Mouse (Mus musculus): ENCODE measurements around the gene Lrtm1. TPM values are rescaled to one million over a fixed set of nuclear protein-coding genes. Genes with fewer than 3 reads are reported as not detected.

The Lrtm1 gene
- polyA plus RNA-seq, 1 experiment from 2014 or later = not detected

DNA sequence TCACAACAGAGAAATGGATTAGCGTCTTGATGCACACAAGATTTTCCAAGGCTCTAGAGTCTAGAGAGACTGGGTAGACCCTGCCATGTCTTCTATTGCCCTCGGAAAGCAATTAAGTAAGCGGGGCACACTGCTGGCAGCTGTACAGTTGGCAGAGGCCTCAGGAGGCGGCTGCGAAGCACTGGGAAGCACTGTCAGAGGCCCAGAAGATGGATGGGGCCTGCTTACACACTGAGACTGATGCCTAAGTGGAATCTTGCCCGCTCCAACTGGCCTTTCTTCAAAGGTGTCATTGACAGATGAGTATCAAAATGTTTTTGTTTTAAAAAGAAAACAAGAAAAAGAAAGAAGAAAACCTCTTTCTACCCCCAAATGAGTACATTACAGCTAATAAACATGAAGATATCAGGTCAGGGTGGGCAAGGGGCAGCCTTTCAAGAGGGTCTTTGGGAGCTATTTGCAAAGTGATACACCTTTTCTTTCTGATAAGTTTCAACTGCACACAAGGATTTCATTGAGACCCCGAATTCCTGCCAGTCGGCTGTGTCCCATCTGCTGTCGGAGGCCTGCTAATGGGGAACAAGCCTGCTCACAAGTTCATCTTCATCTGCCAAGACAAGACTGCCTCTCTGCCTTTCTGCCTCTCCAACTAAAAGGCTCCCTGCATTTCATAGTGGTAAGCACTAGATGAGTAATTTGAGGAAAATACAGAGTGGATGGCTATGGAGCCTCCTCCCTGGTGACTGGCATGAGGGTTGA is 22.8 kb downstream of the Lrtm1 start:
- WGBS (ENCODE audit: insufficient replicate concordance) = 63% methylated on average over 9 of the region's 9 CpGs
- no peak overlapping the region for H3K27ac ChIP-seq
- H3K27me3 ChIP-seq (replicated peaks) = no peaks in the 10 kb centered on the region
- no peak overlapping the region for H3K9ac ChIP-seq
- H3K9me3 ChIP-seq (replicated peaks) = no peaks in the 10 kb centered on the region
- ATAC-seq = no peak
- no peaks in the 10 kb centered on the region for H3K36me3 ChIP-seq
- no peaks in the 10 kb centered on the region for H3K4me1 ChIP-seq
- H3K4me2 ChIP-seq = no peak overlapping the region
- H3K4me3 ChIP-seq = no peak overlapping the region

DNA sequence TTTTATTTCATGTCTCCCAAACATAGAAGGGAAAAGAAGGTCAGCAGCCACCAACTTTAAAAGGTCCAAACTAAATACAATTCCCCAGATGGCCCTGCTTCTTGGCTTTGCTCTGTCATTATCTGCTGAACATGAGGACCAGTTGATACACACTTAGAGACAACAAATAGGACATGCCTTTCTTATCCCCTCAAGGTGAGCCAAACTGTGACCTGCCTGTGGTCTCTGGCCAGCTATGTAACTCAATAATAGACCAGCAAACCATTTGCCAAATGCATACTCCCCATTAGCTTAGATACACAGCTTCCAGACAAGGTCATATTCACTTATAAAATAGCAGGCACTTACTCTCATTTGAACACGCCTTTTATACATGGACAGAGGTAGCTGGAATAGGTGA is 23.5 kb downstream of the Lrtm1 start:
- H3K4me1 ChIP-seq = no peaks in the 10 kb centered on the region
- H3K4me2 ChIP-seq = no peak overlapping the region
- H3K9ac ChIP-seq = no peak overlapping the region
- H3K36me3 ChIP-seq = no peaks in the 10 kb centered on the region
- WGBS (ENCODE audit: insufficient replicate concordance) = 54% methylated on average over 1 of the region's 1 CpGs
- ATAC-seq = no peak
- H3K9me3 ChIP-seq (replicated peaks) = no peaks in the 10 kb centered on the region
- H3K27ac ChIP-seq = no peak overlapping the region
- no peak overlapping the region for H3K4me3 ChIP-seq
- H3K27me3 ChIP-seq (replicated peaks) = no peaks in the 10 kb centered on the region

DNA sequence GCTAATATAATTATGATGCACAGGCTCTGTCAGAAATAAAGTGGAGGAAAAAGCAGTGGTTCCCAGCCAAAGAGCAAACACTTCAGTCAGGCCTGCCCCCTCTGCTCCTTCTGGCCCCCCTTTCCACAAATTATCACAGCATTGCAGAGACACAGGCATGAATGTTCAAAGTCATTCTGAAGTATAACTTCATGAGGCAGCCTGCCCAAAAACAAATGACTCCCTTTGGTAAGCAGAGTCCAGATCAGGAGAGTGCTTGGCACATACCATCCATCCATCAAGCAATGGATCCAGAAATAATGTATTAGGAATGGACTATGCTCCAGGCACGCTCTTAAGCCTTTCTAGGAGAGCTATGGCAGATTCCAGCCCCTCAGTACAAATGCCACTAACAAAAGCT is 24.3 kb downstream of the Lrtm1 start:
- H3K9ac ChIP-seq = no peak overlapping the region
- no peak overlapping the region for H3K4me2 ChIP-seq
- ATAC-seq = no peak
- no peaks in the 10 kb centered on the region for H3K9me3 ChIP-seq (replicated peaks)
- no peaks in the 10 kb centered on the region for H3K36me3 ChIP-seq
- H3K4me3 ChIP-seq = no peak overlapping the region
- WGBS (ENCODE audit: insufficient replicate concordance) = 60% methylated on average over 1 of the region's 1 CpGs
- H3K27ac ChIP-seq = no peak overlapping the region
- no peaks in the 10 kb centered on the region for H3K27me3 ChIP-seq (replicated peaks)
- H3K4me1 ChIP-seq = no peaks in the 10 kb centered on the region

DNA sequence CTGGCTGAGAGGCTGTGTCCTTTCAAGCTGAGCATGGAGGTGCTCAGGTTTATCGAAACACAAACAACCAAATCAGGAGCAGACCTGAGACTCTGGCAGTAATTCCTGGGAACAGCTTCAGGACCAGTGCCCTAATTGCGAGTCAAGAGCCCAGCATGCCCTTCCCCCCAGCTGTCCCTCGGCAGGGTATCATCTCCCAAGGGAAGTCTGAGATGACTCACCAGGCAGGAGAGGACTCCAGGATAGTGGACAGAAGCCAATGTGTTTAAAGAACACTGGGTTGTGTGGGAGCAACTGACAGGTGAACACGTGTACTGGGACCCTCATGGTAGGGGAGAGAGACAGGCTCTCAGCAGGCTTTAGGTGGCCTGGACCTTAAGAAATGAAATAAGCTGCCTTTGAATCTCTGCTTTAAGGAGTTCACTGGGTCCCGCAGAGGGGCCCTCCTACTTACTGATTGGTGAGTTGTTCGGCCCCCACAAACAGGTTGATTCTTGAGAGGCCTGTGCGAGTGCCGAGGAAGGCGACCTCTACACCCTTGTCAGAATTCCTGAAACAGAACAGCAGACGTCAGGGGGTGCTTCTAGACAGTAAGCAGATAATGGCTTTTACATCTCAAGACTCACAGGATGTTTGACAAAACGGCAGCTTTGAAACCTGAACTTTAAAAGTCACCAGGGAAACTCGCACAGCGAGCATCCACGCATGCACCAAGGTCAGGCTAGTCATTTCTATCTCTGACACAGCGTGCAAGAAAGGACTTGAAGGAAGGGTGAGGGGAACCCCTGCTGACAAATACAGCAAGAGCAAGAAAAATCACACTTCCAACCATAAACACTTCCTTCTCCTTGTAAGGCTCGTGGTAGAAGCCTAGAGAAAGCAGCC is 34.2 kb downstream of the Lrtm1 start:
- Histone ChIP-seq H3K27me3 (replicated peaks) (no peaks in the 10 kb centered on the region), H3K27ac (no peak overlapping the region), H3K4me1 (no peaks in the 10 kb centered on the region), H3K9ac (no peak overlapping the region), H3K9me3 (replicated peaks) (no peaks in the 10 kb centered on the region), H3K4me3 (no peak overlapping the region), H3K36me3 (no peaks in the 10 kb centered on the region), H3K4me2 (no peak overlapping the region)
- no peak for ATAC-seq
- 49% methylated on average over 16 of the region's 16 CpGs for WGBS (ENCODE audit: insufficient replicate concordance)

DNA sequence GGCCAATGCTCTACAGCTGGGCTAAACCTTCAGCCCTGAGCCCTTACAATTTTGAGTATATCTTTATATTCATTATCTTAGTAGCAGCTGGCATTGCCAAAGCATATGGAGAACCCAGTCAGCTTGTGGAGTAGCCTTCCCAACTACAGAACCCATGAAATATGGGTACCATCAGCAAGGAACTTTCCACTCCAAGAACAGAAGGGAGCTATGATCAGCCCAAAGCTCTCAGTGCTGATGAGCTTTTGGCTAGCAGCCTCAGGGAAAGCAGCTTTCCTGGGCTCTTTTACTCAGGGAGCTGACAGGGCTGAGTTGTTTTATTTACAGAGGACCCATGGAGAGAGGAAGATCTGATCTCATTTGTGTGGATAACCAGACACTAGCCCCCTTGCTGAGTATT is 42.7 kb downstream of the Lrtm1 start:
- Histone ChIP-seq H3K9me3 (replicated peaks) (no peaks in the 10 kb centered on the region), H3K27me3 (replicated peaks) (no peaks in the 10 kb centered on the region), H3K27ac (no peak overlapping the region), H3K36me3 (no peaks in the 10 kb centered on the region), H3K4me3 (no peak overlapping the region), H3K4me1 (no peaks in the 10 kb centered on the region), H3K4me2 (no peak overlapping the region), H3K9ac (no peak overlapping the region)
- no peak for ATAC-seq

DNA sequence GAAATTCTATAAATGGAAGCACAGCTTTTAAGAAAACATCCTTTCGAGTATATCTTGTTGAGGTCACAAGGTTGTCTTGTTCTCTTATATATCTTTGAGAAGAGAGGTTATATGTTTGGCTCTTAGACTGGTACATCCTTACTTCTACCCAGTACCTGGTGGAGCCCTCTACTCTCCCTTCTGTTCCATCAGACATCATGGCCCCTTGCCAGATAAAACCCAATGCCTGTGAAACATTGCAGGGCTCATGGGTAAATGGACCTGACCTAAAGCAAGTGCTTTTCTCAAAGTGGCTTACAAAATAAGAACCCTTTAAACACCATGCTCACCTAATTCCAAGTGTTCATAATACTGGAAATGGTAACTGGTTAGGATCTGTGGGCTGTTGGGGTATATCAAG is 43.5 kb downstream of the Lrtm1 start:
- no peak overlapping the region for H3K4me3 ChIP-seq
- H3K9me3 ChIP-seq (replicated peaks) = no peaks in the 10 kb centered on the region
- no peak overlapping the region for H3K27ac ChIP-seq
- H3K36me3 ChIP-seq = no peaks in the 10 kb centered on the region
- H3K9ac ChIP-seq = no peak overlapping the region
- H3K4me1 ChIP-seq = no peaks in the 10 kb centered on the region
- ATAC-seq = no peak
- WGBS (ENCODE audit: insufficient replicate concordance) = 62% methylated on average over 1 of the region's 1 CpGs
- no peak overlapping the region for H3K4me2 ChIP-seq
- no peaks in the 10 kb centered on the region for H3K27me3 ChIP-seq (replicated peaks)

DNA sequence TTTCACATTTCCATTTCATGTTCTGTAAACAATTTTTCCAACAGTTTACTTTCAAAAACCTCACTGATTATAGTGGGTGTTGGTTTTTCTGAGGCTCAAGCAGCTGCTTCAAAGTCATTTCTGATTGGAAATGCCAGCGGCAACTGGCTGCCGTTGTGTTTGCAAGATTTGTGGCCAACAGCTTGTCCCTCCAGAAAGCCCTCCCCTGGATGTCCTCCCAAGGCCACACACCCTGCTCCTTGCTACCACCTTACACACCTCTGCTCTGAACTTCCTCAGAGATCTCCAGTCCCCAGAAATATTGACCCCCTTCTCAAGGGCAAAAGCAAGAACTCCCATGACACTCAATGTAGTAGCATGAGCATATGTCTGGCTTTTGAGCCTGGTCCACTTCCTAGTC is 44.7 kb downstream of the Lrtm1 start:
- 83% methylated on average over 2 of the region's 2 CpGs for WGBS (ENCODE audit: insufficient replicate concordance)
- Histone ChIP-seq H3K27me3 (replicated peaks) (no peaks in the 10 kb centered on the region), H3K4me1 (no peaks in the 10 kb centered on the region), H3K9me3 (replicated peaks) (no peaks in the 10 kb centered on the region), H3K4me3 (no peak overlapping the region), H3K27ac (no peak overlapping the region), H3K9ac (no peak overlapping the region), H3K4me2 (no peak overlapping the region), H3K36me3 (no peaks in the 10 kb centered on the region)
- ATAC-seq = no peak

DNA sequence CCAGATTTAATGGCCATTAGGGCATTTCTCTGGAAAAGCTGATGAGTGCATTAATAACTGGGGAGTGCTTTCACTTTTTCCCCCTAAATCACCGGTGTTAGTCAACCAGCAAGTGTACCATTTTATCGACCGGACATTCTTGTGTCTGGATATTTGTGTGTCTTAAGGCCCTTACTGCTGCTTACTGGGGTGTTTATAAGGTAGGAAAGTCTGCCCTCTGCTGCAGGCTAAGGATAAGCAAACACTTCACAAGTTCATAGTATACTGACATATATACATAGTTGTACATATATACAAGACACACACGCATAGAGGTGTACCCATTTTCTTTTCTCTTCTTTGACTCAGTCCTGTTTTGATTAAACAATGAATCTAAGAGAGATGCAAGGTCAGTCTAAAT is 55.7 kb downstream of the Lrtm1 start:
- Histone ChIP-seq H3K4me1 (no peaks in the 10 kb centered on the region), H3K9ac (no peak overlapping the region), H3K27ac (no peak overlapping the region), H3K4me3 (no peak overlapping the region), H3K27me3 (replicated peaks) (no peaks in the 10 kb centered on the region), H3K36me3 (no peaks in the 10 kb centered on the region), H3K9me3 (replicated peaks) (no peaks in the 10 kb centered on the region), H3K4me2 (no peak overlapping the region)
- ATAC-seq = no peak
- 79% methylated on average over 4 of the region's 4 CpGs for WGBS (ENCODE audit: insufficient replicate concordance)

DNA sequence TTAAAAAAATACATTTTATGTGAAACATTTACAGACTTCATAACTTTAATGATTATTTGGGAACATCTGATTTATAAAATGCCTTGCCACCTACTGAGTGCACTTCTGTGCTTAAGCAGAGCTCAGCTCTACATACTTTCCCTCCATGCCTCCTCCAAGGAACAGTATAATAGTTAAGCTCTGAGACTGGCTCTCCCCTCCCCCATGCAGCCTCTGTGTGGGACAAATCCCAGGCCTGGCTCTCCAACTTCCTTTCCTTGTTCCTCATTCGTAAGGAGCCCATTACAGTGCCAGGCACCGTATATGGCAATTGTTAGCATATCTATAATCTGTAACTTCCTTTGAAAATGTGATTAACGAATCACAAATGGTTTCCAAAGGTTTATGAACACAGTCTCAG is 59.4 kb downstream of the Lrtm1 start:
- Histone ChIP-seq H3K4me3 (no peak overlapping the region), H3K36me3 (no peaks in the 10 kb centered on the region), H3K9me3 (replicated peaks) (no peaks in the 10 kb centered on the region), H3K4me1 (no peaks in the 10 kb centered on the region), H3K9ac (no peak overlapping the region), H3K4me2 (no peak overlapping the region), H3K27ac (no peak overlapping the region), H3K27me3 (replicated peaks) (no peaks in the 10 kb centered on the region)
- 38% methylated on average over 3 of the region's 3 CpGs for WGBS (ENCODE audit: insufficient replicate concordance)
- no peak for ATAC-seq

DNA sequence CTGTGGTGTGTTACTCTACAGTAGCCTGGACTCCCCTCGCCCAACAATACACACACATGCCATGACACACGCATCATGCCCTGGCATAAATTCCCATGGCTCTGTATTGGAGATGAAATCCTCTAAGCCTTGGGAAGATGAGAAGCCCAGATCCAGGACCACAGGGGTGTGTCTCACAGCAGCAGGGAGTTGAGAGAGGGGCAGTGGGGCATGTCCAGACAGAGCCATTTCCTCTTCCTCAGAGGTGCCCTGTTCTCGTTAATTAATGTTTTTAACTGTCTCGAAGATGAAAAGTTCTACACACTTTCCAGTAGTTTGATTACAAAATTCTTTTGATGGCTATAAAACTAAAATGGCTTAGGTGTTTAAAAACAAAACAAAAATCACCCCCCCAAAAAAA is 62.2 kb downstream of the Lrtm1 start:
- ATAC-seq = no peak

DNA sequence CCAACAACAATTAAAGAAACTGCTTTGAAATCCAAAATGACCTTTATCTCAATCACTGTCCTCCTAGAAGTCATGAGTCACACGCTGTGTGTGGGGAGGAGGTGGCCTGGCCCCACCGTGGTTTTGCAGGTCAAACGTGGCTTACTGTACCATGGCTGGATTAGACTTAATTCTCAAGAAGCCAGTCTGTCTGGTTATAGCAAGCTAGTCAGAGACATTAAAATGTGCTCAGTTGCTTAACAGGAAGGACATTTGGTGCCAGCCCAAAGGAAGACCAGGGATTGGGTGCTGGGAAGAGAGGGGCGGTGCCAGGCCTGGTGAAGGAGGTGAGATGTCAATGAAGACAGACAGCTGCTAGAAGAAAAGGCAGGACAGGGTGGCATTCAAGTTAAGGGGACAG is 62.6 kb downstream of the Lrtm1 start:
- H3K4me2 ChIP-seq = no peak overlapping the region
- 47% methylated on average over 4 of the region's 4 CpGs for WGBS (ENCODE audit: insufficient replicate concordance)
- H3K4me1 ChIP-seq = no peaks in the 10 kb centered on the region
- H3K4me3 ChIP-seq = no peak overlapping the region
- no peaks in the 10 kb centered on the region for H3K9me3 ChIP-seq (replicated peaks)
- no peaks in the 10 kb centered on the region for H3K36me3 ChIP-seq
- H3K27me3 ChIP-seq (replicated peaks) = no peaks in the 10 kb centered on the region
- no peak for ATAC-seq
- no peak overlapping the region for H3K27ac ChIP-seq
- no peak overlapping the region for H3K9ac ChIP-seq

More for the DNA sequence above, 62.2 kb downstream of the Lrtm1 start:
- Histone ChIP-seq H3K27me3 (replicated peaks) (no peaks in the 10 kb centered on the region), H3K4me2 (no peak overlapping the region), H3K27ac (no peak overlapping the region), H3K4me3 (no peak overlapping the region), H3K9me3 (replicated peaks) (no peaks in the 10 kb centered on the region), H3K4me1 (no peaks in the 10 kb centered on the region), H3K36me3 (no peaks in the 10 kb centered on the region), H3K9ac (no peak overlapping the region)
- WGBS (ENCODE audit: insufficient replicate concordance) = 59% methylated on average over 4 of the region's 4 CpGs

DNA sequence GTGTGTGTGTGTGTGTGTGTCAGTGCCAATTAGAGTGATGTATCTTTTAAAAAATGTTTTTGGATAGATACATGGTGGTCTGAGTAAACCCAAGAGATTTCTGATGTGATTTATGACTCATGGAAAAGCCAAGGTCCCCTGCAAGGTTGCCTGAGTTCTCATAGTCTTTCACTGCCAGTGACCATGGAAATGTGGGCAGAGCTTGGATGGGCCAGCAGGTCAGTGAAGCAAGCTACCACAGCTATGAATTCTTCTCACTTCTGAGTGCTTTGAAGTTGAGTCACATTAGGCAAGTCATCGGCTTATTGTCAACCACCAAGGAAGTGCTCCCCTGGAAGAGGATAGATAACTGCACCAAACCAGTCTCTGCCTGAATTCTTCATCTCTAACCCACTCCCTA is 64.2 kb downstream of the Lrtm1 start:
- Histone ChIP-seq H3K4me3 (no peak overlapping the region), H3K4me2 (no peak overlapping the region), H3K9ac (no peak overlapping the region), H3K27me3 (replicated peaks) (no peaks in the 10 kb centered on the region), H3K9me3 (replicated peaks) (no peaks in the 10 kb centered on the region), H3K27ac (no peak overlapping the region), H3K36me3 (no peaks in the 10 kb centered on the region), H3K4me1 (no peaks in the 10 kb centered on the region)
- ATAC-seq = no peak
- WGBS (ENCODE audit: insufficient replicate concordance) = 40% methylated on average over 1 of the region's 1 CpGs

All from liver, embryonic 12.5 days (tissue).